Mouse (Mus musculus) naive thymus-derived CD4-positive, alpha-beta T cell, adult 2 months (primary cell): Measurements from ENCODE around the gene Psg25.
"Not testable (repeated sequence)": the region's sequence is repeated elsewhere in the genome, so short reads cannot be mapped to it uniquely, and the experiment has no call there.

Experiments used
- DNase-seq: peaks from one replicate; pipeline ENCODE4 v3.0.0-alpha.2; 2011; ENCODE audit warnings: low read depth

Gene Psg25

DNA sequence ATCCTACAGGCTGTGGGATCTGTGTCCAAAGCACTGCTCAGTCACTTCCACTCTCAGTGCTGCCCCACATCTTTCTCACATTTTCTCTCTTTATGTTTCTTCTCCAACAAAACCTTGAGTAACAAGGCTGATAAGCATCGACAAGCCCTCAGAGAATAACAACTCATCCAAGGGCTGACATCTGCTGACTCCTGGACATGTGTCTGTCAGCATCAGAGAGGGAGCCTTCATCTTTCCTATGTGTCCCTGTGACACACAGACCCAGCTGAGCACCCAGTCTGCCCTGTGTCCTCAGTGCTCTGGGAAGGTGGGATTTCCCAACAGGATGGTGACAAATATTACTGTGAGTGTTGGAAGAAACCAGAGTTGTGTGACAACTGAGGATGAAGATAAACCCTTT lies at the start of gene Psg25:
TSS of gene Psg25 (minus strand) at position 101 of the 400 bp plus-strand sequence.
- no peak for DNase-seq

DNA sequence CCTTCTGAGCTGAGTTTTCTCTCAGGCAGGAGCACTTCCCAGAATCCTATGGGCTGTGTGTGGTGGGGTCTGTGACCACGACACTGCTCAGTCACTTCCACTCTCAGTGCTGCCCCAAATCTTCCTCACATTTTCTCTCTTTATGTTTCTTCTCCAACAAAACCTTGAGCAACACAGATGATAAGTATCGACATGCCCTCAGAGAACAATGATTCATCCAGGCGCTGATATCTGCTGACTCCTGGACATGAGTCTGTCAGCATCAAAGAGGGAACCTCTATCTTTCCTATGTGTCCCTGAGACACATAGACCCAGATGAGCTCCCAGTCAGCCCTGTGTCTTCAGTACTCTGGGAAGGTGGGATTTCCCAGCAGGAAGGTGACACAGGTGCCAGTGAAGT lies 35.1 kb upstream of the Psg25 start, which contains the start of gene Psg27:
TSS of gene Psg27 (minus strand) at position 101 of the 400 bp plus-strand sequence.
- no peak for DNase-seq

DNA sequence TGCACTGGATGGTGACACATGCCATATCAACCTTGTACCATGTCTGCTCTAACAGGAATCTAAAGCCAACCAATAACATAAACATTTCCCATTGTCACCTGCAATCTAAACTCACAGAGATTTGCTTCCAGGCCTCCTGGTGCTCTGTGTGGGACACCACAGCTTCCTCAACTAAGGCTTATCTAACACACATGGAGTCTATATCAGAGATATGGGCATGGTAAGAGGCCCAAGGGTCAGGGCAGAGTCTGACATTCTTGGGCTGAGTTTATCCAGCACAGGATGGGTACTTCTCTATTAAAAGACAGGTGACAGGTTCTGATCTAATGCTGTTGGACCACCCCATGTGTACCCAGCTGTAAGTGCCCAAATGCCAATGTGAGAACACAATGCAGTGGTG lies 27.8 kb upstream of the Psg25 start:
- no peak for DNase-seq

DNA sequence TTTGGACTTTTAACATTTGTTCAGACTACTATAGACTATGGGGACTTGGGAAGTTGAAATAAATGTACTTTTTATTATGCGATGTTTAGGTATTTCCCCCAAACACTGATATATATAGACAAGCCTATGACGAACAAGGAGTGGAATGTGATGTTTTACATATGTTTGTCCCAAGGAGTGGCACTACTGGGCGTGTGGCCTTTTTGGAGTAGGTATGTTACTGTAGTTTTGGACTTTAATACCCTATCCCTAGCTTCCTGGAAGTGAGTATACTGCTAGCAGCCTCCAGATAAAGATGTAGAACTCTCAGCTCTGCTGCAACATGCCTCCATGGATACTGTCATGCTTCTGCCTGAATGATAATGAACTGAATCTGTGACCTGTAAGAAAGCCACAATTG lies 23.7 kb upstream of the Psg25 start:
- not testable (repeated sequence) for DNase-seq

DNA sequence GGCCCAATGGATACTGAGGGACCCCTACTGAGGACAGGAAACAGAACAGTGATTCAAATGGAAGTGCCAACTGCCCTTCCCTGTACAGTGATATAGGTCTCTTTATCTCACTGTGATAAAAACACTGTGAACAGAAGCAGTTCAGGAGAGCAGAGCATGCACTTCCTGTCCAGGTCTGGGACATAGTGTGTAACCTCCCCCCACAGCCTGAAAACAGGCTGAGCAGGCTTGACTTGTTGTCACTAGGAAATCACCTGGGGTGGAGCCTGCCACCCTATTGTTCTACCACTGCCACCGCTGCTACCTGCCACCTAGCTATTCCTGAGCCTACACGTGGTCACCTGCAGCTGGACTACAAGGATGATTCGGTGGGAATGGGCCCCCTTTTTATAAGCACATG lies 1.4 kb upstream of the Psg25 start:
- DNase-seq, result no peak

DNA sequence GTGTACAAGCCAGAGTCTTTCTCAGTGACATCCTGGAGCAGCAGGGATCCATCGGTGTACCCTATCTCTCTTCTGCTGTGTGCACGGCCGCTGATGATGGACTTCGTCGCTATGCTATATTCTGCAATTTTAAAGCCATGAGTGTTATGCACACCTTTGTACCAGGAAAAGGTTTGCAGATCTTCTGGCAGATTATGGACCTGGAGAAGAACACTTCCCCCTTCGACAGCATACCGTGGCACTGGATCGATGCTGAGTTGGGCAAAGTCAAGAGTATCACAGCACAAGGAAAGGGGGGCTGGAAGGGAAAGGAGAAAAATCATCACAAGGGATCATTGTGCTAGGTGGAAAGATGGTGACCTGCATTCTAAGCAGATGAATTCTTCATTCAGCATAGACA lies 7.4 kb downstream of the Psg25 start:
- no peak for DNase-seq

DNA sequence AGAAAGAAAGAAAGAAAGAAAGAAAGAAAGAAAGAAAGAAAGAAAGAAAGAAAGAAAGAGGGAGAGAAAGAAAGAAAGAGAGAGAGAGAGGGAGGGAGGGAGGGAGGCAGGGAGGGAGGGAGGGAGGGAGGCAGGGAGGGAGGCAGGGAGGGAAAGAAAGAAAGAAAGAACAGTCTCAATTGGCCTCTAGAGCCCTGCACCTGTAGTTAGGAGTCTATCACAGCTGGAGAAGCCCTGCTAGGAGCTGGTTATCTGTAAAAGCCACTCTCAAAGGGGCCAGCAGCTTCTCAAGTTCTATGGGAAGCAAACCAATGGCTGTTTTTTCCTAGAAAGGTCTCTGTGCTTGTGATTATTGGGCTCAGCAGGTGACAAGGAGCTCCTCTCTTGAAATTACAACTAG lies 19.2 kb downstream of the Psg25 start:
- DNase-seq, result not testable (repeated sequence)

DNA sequence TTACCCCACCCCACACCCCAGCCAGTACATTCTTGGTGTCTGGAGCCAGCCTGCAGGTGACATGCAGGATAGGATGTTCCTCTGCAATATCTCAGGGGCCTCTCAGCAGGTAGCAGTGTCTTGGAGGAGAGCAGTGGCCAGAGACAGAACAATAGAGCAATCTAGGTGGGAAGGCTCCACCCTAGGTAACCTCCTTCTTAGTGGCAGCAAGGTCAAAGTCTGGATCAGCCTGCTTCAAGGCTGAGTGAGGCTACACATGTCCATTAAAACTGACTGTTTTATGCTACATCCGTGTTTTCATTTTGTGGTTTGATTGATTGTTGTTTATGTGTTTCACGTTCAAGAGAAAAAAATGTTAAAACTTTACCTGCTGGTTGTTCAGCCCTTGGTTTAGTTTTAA lies 19.7 kb downstream of the Psg25 start:
- not testable (repeated sequence) for DNase-seq

DNA sequence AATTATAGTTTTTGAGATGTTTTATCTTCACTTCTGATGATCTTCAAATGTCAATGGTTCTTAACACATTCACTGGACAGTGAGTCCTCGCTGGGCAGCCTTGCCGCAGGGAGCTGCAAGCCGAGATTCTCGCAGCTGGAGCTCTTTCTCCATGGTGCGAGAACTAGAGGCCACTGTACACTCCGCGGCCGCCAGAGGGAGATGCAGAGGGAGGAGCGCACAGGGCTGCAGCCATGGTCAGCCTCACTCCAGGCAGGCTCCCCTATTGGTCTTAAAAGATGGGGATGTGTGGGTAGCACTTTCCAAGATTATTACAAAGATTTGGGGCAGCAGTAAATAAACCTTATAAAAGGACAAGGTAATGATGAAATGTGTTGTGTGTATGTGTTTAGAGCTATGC lies 20.6 kb downstream of the Psg25 start:
- DNase-seq, result no peak

DNA sequence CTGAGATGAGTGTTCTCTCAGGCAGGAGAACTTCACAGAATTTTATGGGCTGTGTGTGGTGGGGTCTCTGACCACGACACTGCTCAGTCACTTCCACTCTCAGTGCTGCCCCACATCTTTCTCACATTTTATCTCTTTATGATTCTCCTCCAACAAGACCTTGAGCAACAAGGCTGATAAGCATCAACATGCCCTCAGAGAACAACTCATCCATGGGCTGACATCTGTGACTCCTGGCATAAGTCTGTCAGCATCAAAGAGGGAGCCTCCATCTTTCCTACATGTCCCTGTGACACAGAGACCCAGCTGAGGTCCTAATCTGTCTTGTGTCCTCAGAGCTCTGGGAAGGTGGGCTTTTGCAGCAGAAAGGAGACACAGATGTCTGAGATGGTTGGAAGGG lies 48.0 kb downstream of the Psg25 start, which contains the start of gene Psg26:
TSS of gene Psg26 (minus strand) at position 101 of the 400 bp plus-strand sequence.
- DNase-seq, result no peak
